Mouse (Mus musculus) brain, embryonic 14.5 days (tissue): ENCODE results near the gene Urb2.
"Not testable (repeated sequence)": the region's sequence is repeated elsewhere in the genome, so short reads cannot be mapped to it uniquely, and the experiment has no call there.

Experiments
- CTCF ChIP-seq: fragments of 200-500 bp; IDR thresholded peaks from 2 replicates; pipeline ENCODE4 v1.5.1; 2012; ENCODE audit warnings: inconsistent platforms, mild to moderate bottlenecking, moderate library complexity, borderline replicate concordance; ENCODE audit not compliant: insufficient read depth, insufficient read length; ENCODE audit errors: extremely low read depth
- POLR2A ChIP-seq: fragments of 200-500 bp; IDR thresholded peaks from 2 replicates; pipeline ENCODE4 v1.6.1; 2012; ENCODE audit warnings: mild to moderate bottlenecking, inconsistent platforms, borderline replicate concordance; ENCODE audit not compliant: poor library complexity, insufficient read depth, insufficient read length, severe bottlenecking; ENCODE audit errors: extremely low read depth

GRCm38 (mm10) chr8:124014299-124014698 is 7.0 kb upstream of the Urb2 start:
- not testable (repeated sequence) for TF ChIP-seq CTCF, POLR2A
